Mouse (Mus musculus) heart, embryonic 16.5 days (tissue): ENCODE data around the gene Rexo4. TPM values are rescaled to one million over a fixed set of nuclear protein-coding genes. Genes with fewer than 3 reads are reported as not detected.

Source experiments
- ATAC-seq: fragments of 200-750 bp; cut with Nextera tagmentation; replicated peaks from 2 replicates; pipeline ENCODE4 v1.8.0; 2017; ENCODE audit warnings: moderate number of reproducible peaks; ENCODE audit not compliant: insufficient read depth, low FRiP score; ENCODE audit errors: extremely low read depth
- H3K27ac ChIP-seq: fragments of 300-500 bp; sonication (generic); 2 replicates; pipeline ENCODE4 v1.5.1; 2014; ENCODE audit warnings: mild to moderate bottlenecking, low read length, control low read depth, moderate library complexity
- H3K27me3 ChIP-seq: fragments of 300-500 bp; sonication (generic); 2 replicates; pipeline ENCODE4 v1.6.1; 2014; ENCODE audit warnings: low read length, mixed read lengths; ENCODE audit not compliant: control insufficient read depth, insufficient read depth
- H3K36me3 ChIP-seq: fragments of 300-500 bp; sonication (generic); 2 replicates; pipeline ENCODE4 v1.6.1; 2014; ENCODE audit not compliant: control insufficient read depth, insufficient read depth
- H3K4me1 ChIP-seq: fragments of 300-500 bp; sonication (generic); 2 replicates; pipeline ENCODE4 v1.6.1; 2014; ENCODE audit warnings: low read length, mixed read lengths; ENCODE audit not compliant: control insufficient read depth, insufficient read depth
- H3K4me2 ChIP-seq: fragments of 300-500 bp; sonication (generic); 2 replicates; pipeline ENCODE4 v1.6.1; 2014; ENCODE audit warnings: low read depth, mild to moderate bottlenecking, control low read depth, low read length
- H3K4me3 ChIP-seq: fragments of 300-500 bp; sonication (generic); 2 replicates; pipeline ENCODE4 v1.5.1; 2014; ENCODE audit warnings: mild to moderate bottlenecking, control low read depth, low read length
- H3K9ac ChIP-seq: fragments of 300-500 bp; sonication (generic); 2 replicates; pipeline ENCODE4 v1.6.1; 2014; ENCODE audit warnings: low read length, control low read depth
- H3K9me3 ChIP-seq: fragments of 300-500 bp; sonication (generic); replicated peaks from 2 replicates; pipeline ENCODE4 v1.6.1; 2016; ENCODE audit warnings: low read length; ENCODE audit not compliant: control insufficient read depth
- WGBS: fragments of 180-500 bp; shearing (Covaris S2); extraction: QIAGEN DNeasy Blood & Tissue Kit; methylation state at CpG from one replicate; pipeline ENCODE4 v1.1.7; 2014; 5-methylcytosine and 5-hydroxymethylcytosine counted together
- polyA plus RNA-seq: library from polyadenylated mRNA; unstranded; fragments of >200 nt; fragmentation: Nextera tagmentation; extraction: Ambion mirVana; gene quantifications from 2 replicates; pipeline ENCODE4 v1.2.1, GENCODE M21; 2015

Rexo4 gene
- polyA plus RNA-seq, 1 experiment from 2014 or later, result 31.3 TPM

- Histone ChIP-seq H3K9ac (no peak overlapping the region), H3K27me3 (no peaks in the 10 kb centered on the region), H3K36me3 (peaks cover 33% of the 10 kb centered on the region), H3K9me3 (no peaks in the 10 kb centered on the region), H3K27ac (no peak overlapping the region; the same call in 1 of the 2 replicates), H3K4me2 (no peak overlapping the region), H3K4me1 (peaks cover 33% of the 10 kb centered on the region), H3K4me3 (no peak overlapping the region)
- 65% methylated on average over 8 of the region's 8 CpGs for WGBS
- no peak for ATAC-seq
Measured at GRCm38 (mm10) chr2:26914148-26914941, 49.8 kb downstream of the Rexo4 start.

- H3K4me2 ChIP-seq, result no peak overlapping the region
- peaks cover 26% of the 10 kb centered on the region for H3K36me3 ChIP-seq
- H3K4me1 ChIP-seq, result peaks cover 41% of the 10 kb centered on the region
- ATAC-seq, result no peak
- H3K27ac ChIP-seq, result no peak overlapping the region; the same call in 1 of the 2 replicates
- WGBS, result 77% methylated on average over 17 of the region's 17 CpGs
- no peaks in the 10 kb centered on the region for H3K27me3 ChIP-seq
- no peak overlapping the region for H3K4me3 ChIP-seq
- no peak overlapping the region for H3K9ac ChIP-seq
- no peaks in the 10 kb centered on the region for H3K9me3 ChIP-seq
Measured at GRCm38 (mm10) chr2:26913416-26914147, 50.6 kb downstream of the Rexo4 start.

GRCm38 (mm10) chr2:26912253-26912770 is 51.9 kb downstream of the Rexo4 start:
- H3K4me1 ChIP-seq, result peaks cover 39% of the 10 kb centered on the region
- H3K27ac ChIP-seq, result no peak overlapping the region

GRCm38 (mm10) chr2:26910994-26911765 is 53.0 kb downstream of the Rexo4 start:
- Histone ChIP-seq H3K9me3 (no peaks in the 10 kb centered on the region), H3K4me1 (peaks cover 33% of the 10 kb centered on the region), H3K27me3 (no peaks in the 10 kb centered on the region), H3K4me2 (peak overlapping the region; percentile 99), H3K4me3 (peak overlapping the region; percentile 91), H3K36me3 (peaks cover 39% of the 10 kb centered on the region), H3K27ac (peak overlapping the region; percentile 81), H3K9ac (peak overlapping the region; percentile 94)
- ATAC-seq, result peak; percentile 45
- WGBS, result under 1% methylated on average over 37 of the region's 37 CpGs

More at GRCm38 (mm10) chr2:26912253-26912770, 51.9 kb downstream of the Rexo4 start:
- Histone ChIP-seq H3K4me3 (peak overlapping the region; percentile 91), H3K27me3 (no peaks in the 10 kb centered on the region), H3K9ac (peak overlapping the region; percentile 94), H3K36me3 (peaks cover 34% of the 10 kb centered on the region), H3K4me2 (peak overlapping the region; percentile 99), H3K9me3 (no peaks in the 10 kb centered on the region)
- ATAC-seq, result no peak
- WGBS, result 67% methylated on average over 5 of the region's 5 CpGs

GRCm38 (mm10) chr2:26910124-26910993 is 53.8 kb downstream of the Rexo4 start, which contains the start of the genes Med22 and Rpl7a:
TSS of gene Med22 (minus strand) at chr2:26910677.
TSS of gene Rpl7a (plus strand) at chr2:26910764.
- H3K27ac ChIP-seq, result peak within 1 kb of the TSS; percentile 92
- H3K9me3 ChIP-seq, result no peaks in the 10 kb centered on the region
- peak within 1 kb of the TSS; percentile 91 for H3K4me3 ChIP-seq
- peak within 1 kb of the TSS; percentile 94 for H3K9ac ChIP-seq
- peaks cover 28% of the 10 kb centered on the region for H3K4me1 ChIP-seq
- H3K27me3 ChIP-seq, result no peaks in the 10 kb centered on the region
- H3K4me2 ChIP-seq, result peak within 1 kb of the TSS; percentile 99
- peaks cover 43% of the 10 kb centered on the region for H3K36me3 ChIP-seq
- under 1% methylated on average over 74 of the region's 74 CpGs for WGBS
- peak; percentile 95 for ATAC-seq

GRCm38 (mm10) chr2:26909387-26909784 is 54.8 kb downstream of the Rexo4 start:
- Histone ChIP-seq H3K27me3 (no peaks in the 10 kb centered on the region), H3K36me3 (peaks cover 42% of the 10 kb centered on the region), H3K27ac (peak overlapping the region; percentile 92), H3K9me3 (no peaks in the 10 kb centered on the region), H3K4me3 (peak overlapping the region; percentile 91), H3K4me2 (peak overlapping the region; percentile 89), H3K9ac (peak overlapping the region; percentile 94), H3K4me1 (peaks cover 25% of the 10 kb centered on the region)
- no peak for ATAC-seq

GRCm38 (mm10) chr2:26908710-26909386 is 55.3 kb downstream of the Rexo4 start:
- 74% methylated on average over 18 of the region's 18 CpGs for WGBS
- H3K27ac ChIP-seq, result no peak overlapping the region
- peak overlapping the region; percentile 42 for H3K9ac ChIP-seq
- peak overlapping the region; percentile 91 for H3K4me3 ChIP-seq
- H3K4me1 ChIP-seq, result peaks cover 25% of the 10 kb centered on the region
- H3K27me3 ChIP-seq, result no peaks in the 10 kb centered on the region
- peaks cover 36% of the 10 kb centered on the region for H3K36me3 ChIP-seq
- ATAC-seq, result no peak
- H3K4me2 ChIP-seq, result peak overlapping the region; percentile 89
- no peaks in the 10 kb centered on the region for H3K9me3 ChIP-seq
